Mouse (Mus musculus): ENCODE measurements around the gene Cwc27.

- TF ChIP-seq CTCF (IDR thresholded peaks at IDR 0.05; ENCODE audit: insufficient read depth, low read depth, low read length) (no peak), POLR2A (IDR thresholded peaks at IDR 0.05; ENCODE audit: insufficient read depth, low read depth, low read length) (no peak)
Observed at GRCm38 (mm10) chr13:104694612-104695355, 122.2 kb downstream of the Cwc27 start.
